Mouse (Mus musculus): ENCODE measurements around the gene Pitpna.

The Pitpna gene

DNA sequence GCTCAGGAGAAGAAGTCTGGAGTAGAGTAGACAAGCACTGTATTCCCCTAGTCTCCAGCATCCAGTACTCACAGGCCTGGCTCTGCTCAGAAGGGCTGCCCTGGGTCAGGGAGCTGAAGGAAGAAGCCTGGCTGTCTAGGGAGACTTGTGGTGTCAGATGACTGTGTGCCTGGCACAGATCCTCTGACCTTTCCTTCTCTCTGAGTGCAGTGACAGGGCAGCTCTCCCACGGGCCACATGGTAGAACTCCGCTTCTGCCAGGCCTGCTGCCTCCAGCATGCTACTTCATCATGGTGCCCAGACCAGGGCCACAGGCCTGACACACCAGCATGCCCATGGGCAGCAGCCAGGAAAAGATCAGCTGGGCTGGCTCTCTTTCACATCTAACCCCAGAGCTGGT is 22.0 kb upstream of the Pitpna start:
- DNase-seq: peak; percentile 74

GRCm38 (mm10) chr11:75566276-75567196 is 21.4 kb upstream of the Pitpna start:
- peak; percentile 62 to 66 for DNase-seq

GRCm38 (mm10) chr11:75567346-75568114 is 20.4 kb upstream of the Pitpna start:
- peak; percentile 57 to 75 for DNase-seq

DNA sequence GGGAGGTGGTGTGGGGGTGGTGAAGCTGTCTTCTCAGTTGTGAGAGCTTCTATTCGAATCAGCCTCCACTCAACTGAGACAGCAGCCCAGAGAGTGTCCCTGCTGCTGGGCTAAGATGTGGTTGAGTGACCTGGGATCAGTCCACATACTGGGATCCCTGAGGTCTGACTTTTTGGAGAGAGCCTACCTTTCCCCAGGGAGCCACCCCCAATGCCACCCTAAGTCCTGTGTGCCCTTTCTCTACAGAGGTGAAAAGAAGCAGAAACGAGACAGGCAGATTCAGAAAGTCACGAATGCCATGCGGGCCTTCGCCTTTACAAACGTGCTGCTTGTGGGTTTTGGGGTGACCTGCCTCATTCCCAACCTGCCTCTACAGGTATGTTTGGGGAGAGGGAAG is 19.8 kb upstream of the Pitpna start:
- DNase-seq: peak; percentile 21 to 43

DNA sequence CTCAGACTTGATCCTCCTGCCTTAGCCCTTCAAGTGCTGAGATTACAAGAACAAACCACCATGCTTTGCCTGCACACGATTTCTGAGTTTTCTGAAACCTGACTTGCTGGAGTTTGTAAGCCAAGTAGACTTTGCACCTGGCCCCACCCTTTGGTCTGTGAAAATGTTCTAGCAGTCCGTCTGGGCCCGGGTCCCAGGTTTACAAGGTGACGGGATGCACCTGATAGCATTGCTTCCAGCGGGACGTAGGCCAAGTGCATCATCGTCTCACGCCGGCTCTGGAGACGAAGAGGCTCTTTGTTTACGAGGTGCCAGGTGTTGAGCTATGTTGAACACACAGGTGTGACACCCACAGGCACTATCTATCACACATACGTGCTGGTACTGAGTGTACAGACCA is 18.9 kb upstream of the Pitpna start:
- peak; percentile 41 to 43 for DNase-seq

- DNase-seq: peak; percentile 85 to 93
Observed at GRCm38 (mm10) chr11:75570375-75571125, 17.3 kb upstream of the Pitpna start.

DNA sequence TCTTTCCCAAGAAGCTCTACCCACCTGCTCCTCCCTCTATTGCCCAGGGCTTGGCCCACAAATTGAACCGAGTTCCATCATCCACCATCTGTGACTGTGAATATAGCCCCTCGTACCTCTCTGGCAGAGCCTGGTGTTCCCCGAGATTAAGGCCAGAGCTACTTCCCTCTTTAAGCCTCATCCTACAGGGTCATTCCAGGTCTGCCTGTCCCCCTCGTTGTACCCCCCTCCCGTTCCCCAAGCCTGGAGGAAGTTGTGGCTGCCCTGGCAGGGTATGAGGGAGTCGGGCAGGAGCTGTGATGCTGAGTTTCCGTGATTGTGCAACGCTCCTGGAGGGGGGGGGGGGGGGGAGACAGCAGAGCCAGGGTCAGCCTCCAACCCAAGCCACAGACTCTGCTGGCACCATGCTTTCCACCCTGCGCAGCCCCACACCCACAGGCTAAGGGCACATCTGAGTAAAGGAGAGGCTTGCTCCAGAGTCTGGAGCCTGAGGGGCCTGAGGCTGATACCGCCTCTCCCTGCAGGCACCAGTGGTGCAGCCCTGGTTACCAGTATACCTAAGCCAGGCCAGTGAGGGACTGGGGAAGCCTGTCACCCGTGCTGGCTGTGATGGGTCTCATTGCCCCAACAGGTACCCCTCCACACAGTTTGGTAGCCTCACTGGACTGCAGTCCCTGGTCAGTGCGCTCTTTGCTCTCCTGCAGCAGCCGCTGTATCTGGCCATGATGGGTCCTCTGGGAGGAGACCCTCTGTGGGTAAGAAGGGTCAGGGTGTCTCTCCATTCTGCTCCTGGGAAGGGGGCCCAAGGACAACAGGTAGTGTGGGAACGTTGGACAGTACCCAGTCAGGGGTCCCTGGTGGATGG is 16.5 kb upstream of the Pitpna start:
- peak; percentile 42 to 63 for DNase-seq

DNA sequence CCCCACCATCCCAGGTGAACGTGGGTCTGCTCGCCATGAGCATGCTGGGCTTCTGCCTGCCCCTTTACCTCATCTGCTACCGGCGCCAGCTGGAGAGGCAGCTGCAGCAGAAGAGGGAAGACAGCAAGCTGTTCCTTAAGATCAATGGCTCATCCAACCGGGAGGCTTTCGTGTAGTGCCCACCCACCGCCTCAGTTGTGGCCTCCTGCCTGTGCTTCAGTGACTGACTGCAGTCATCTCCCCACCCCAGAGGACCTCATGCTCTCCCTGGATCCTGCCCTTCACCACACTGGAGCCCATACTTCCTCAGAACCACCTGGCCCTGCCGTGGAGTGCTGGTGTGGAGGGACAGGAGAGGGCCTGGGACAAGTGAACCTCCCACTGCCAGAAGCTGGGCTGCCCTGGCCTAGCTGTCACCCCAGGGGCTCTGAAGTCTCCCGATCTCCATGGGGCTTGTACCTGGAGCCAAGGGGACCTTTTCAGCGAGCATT is 15.6 kb upstream of the Pitpna start:
- peak; percentile 38 for DNase-seq

- peak; percentile 96 to 97 for DNase-seq
Observed at GRCm38 (mm10) chr11:75572854-75573650, 14.8 kb upstream of the Pitpna start.

DNA sequence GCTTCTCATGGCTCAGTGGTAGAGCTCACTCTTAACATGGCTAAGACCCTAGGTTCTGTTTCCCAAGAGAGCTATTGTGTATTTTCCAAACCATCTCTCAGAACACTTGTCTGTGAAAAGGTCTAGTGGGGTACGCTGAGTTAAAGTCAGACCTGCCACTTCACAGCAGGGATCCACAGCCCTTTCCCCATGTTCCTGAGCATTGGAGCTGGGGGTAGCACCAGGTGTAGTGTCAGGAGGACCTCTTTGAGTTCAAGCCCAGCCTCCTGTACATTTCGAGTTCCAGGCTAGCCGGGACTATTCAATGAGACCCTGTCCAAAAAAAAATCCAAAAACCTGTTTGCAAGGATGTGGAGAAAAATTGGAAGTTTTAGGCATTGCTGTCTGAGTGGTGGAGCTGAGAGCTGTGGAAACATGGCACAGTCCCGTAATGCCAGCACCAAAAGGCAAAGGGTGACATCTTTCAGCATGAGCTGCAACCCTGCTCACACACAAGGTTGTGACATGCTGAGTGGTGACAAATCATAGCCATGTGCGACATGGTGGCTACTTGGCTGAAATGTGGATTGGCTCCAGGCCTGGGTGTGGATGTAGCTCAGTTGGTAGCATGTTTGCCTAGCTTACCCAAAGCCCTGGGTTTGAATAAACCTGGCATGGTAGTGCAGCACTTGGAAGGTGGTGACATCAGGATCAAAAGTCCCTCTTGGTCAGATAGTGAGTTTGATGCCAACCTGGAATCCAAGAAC is 13.3 kb upstream of the Pitpna start:
- DNase-seq: peak; percentile 57 to 70

DNA sequence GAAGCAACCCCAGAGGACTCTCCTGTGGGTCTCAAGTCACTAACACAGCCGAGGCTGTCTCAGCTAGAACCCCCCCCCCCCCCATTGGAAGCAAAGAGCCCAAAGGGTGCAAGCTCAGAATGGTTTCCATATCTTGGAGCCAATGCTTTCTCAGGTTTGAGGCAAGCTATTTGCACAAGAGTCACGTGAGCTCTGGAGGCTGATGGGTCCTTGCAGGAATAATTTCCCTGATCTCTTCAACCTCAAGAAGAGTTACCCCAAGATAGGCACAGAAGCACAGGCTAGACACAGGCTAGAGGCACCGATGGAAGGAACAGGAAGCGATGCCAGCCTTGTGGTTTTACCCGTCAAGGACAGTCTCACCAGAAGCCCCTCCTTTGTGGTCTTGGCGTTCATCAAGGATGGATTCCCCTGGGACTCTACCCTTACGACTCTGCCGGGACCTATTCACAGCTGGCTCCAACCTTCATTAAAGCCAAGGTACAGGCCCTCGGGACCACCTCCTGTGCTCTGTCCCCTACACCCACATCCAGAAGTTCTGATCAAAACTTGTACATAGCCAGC is 12.3 kb upstream of the Pitpna start:
- DNase-seq: no peak

DNA sequence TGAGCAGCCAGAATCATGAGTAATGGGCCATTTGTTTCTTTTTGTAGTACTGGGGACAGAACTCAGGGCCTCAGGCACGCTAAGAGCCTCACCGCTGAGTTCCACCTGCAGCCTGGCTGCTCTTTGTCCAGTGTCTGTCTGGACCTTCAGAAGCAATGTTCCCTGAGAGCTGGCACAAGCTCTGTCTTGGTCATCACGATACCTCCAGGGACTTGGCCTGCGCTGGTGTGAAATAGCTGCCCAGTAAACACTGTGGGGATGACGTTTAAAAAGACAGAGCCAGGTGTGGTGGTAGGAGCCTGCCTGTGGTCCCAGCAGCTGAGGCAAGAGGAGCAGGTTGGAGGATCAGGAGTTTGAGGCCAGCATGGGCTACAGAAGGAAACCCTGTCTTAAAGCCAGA is 9.3 kb upstream of the Pitpna start:
- peak in 1 of 2 experiments; percentile 42 for DNase-seq

- no peak for DNase-seq
Observed at GRCm38 (mm10) chr11:75581495-75582149, 6.3 kb upstream of the Pitpna start.

- no peak for DNase-seq
Observed at GRCm38 (mm10) chr11:75583521-75583920, 4.4 kb upstream of the Pitpna start.

DNA sequence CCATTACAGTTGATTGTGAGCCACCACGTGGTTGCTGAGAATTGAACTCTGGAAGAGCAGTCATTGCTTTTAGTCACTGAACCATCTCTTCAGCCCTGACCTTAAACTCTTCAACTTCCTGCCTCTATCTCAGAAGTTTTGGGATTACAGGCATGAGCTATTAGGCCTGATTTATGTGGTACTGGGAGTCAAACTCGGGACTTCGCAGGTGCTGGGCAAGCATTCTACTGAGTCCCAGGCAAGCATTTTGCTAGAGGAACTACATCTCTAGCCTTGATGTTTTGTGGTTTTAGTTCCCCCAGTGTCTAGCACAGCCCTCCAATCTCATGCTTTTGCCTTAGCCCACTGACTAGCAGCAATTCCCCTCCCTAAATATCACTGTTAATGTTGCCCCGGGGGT is 2.8 kb upstream of the Pitpna start:
- no peak for DNase-seq

GRCm38 (mm10) chr11:75585978-75586377 is 1.9 kb upstream of the Pitpna start:
- no peak for DNase-seq

DNA sequence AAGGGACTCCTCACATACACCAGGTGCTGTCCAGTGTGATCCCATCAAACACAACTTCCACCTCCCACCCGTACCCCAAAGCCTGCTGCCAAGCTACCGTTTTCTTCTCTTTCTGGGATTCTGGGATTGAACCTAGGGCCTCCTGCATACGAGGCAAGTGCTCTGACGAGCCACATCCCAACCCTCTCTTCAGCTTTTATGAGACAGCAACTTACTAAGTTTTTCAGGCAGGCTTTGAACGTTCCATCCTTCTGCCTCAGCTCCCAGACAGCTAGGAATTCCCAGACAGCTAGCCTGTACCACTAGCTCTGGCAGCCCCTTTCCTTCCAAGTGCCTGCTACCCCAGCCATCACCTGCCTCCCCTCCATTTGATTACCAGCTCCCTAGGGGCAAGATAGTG is 934 bp upstream of the Pitpna start:
- DNase-seq: no peak

DNA sequence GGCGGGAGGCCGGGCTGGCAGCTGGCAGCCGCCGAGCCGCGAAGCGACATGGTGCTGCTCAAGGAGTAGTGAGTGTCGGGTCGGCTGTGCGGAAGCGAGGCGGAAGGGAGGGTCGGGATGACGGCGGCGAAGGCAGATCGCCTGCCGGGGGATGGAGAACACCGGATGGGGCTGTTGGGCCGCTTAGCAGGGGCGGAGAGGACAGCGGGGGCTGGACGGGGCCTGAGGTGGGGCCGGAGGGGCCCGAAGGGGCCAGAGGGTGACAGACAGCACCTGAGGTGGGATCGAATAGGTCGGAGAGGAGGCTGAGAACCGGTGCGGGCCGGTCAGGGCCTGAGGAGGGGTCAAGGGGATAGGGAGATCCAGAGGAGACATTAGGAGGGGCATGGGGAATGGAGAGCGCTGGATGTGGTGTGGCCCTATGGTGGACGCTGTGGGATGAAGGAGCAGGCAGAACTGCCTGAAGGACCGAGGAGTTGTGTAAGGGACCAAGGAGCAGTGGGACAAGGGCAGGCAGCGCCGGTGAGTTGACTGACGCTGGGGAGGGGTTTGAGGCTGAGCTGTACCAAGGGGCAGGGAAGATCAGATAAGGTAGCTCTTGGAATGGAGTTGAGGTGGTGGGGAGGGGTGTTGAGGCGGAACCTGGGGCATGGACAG is 516 bp downstream of the Pitpna start:
- no peak for DNase-seq

DNA sequence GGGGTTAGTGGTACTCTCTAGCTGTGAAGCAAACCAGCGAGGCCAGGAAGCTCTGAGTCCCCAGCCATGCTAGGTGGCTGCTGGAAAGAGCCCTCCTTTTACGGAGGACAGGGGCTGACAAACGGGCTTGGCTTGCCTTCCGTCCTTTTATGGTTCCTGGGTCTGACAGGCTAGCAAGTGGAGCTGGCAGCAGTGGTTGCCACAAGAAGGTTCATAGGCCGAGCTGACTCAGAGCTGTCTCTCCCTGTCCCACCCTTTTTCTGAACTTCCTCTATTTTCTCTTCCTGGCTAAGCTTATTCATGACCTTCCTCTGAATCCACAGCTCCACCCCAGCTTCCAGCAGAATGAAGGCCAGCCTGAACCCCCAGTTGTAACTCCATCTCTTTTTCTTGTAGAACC is 4.7 kb downstream of the Pitpna start:
- DNase-seq: no peak

Data from cerebellum, postnatal 14 days (tissue).